Mouse (Mus musculus): ENCODE measurements around the gene Cp. TPM values are rescaled to one million over a fixed set of nuclear protein-coding genes. Genes with fewer than 3 reads are reported as not detected.
"Not testable (repeated sequence)": the region's sequence is repeated elsewhere in the genome, so short reads cannot be mapped to it uniquely, and the experiment has no call there.

Gene Cp
- polyA plus RNA-seq, 1 experiment from 2014 or later, result 0.29 TPM

DNA sequence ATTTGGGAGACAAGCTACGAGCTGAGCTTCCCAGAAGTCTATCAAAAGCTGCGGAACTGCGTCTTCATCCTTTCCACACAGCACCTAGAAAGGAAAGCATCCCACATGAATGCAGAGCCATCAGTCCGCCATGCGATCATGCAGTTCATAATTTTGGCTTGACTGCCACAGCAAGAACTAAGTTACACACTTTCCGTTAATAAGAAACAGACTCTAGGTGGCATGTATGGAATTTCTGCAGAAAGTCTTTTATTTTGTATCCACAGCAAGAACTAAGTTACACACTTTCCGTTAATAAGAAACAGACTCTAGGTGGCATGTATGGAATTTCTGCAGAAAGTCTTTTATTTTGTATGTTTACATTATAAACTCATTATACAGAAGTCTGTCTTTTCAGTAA is 54.1 kb downstream of the Cp start:
- not testable (repeated sequence) for H3K27ac ChIP-seq; H3K27me3 ChIP-seq (ENCODE audit: insufficient read depth, poor library complexity, severe bottlenecking); H3K4me1 ChIP-seq; H3K4me3 ChIP-seq; DNase-seq (ENCODE audit: low spot score); H3K9me3 ChIP-seq
- WGBS, result 87% methylated on average over 7 of the region's 7 CpGs
- peaks cover 41% of the 10 kb centered on the region for H3K36me3 ChIP-seq

DNA sequence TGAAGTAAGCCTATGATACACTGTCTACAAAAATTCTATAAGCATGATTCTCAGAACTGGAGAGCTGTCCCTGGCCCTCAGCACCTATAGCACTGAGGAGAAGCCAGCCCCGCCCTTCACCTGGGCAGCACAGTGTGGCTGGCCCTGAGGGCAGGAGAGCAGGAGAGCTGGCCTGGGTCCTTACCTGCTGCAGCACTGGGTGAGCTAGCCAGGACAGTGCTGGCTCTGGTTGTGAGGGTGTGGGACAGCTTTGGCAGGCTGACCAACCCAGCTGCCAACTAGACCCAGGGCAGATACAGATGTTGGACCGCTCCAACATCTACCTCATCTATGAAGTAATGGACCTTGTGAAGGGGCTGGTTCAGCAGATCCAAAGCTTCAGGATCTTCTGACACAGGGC is 57.6 kb downstream of the Cp start:
- 88% methylated on average over 2 of the region's 2 CpGs for WGBS
- Histone ChIP-seq H3K4me3 (no peak overlapping the region), H3K36me3 (peaks cover 51% of the 10 kb centered on the region), H3K4me1 (no peaks in the 10 kb centered on the region), H3K27me3 (ENCODE audit: insufficient read depth, poor library complexity, severe bottlenecking) (no peaks in the 10 kb centered on the region), H3K9me3 (no peaks in the 10 kb centered on the region), H3K27ac (no peak overlapping the region)
- no peak for DNase-seq (ENCODE audit: low spot score)

DNA sequence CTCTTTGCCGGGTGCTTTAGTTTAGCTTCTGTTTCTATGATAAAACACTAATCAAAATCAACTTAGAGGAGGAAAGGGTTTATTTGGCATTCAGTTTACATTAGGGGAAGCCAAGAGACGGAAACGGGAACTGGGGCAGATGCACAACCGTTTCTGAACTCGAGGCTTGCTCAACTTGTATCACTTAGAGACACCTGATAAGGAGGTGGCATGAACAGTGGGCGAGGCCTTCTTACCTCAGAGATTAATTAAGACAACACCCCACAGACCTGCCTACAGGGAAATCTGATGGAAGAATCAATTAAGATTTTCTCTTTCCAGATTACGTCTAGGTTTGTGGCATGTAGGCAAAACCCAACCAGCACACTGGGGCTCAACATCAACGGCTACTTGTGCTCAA is 61.2 kb downstream of the Cp start:
- H3K9me3 ChIP-seq, result no peaks in the 10 kb centered on the region
- H3K4me3 ChIP-seq, result no peak overlapping the region
- no peaks in the 10 kb centered on the region for H3K27me3 ChIP-seq (ENCODE audit: insufficient read depth, poor library complexity, severe bottlenecking)
- WGBS, result 69% methylated on average over 8 of the region's 8 CpGs
- DNase-seq (ENCODE audit: low spot score), result no peak
- peaks cover 58% of the 10 kb centered on the region for H3K36me3 ChIP-seq
- H3K4me1 ChIP-seq, result no peaks in the 10 kb centered on the region
- H3K27ac ChIP-seq, result no peak overlapping the region

DNA sequence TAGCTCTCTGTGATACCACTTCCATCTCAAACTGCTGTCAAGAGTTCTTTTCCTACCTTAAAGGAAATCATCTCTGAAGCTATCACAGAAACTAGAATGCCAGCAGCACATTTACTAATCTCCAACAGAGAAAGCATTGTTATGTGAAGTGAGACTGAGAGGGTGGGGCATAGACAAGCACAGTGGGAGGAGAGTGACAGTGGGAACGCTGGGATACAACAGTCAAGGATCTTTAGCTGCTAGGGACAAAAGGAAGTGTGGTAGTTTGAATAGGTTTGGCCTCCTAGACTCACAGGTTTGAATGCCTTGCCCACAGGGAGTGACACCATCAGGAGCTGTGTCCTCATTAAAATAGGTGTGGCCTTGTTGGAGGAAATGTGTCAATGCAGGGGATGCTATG is 67.0 kb downstream of the Cp start:
- Histone ChIP-seq H3K27ac (no peak overlapping the region), H3K4me1 (no peaks in the 10 kb centered on the region), H3K36me3 (peaks cover 67% of the 10 kb centered on the region), H3K4me3 (no peak overlapping the region), H3K9me3 (no peaks in the 10 kb centered on the region), H3K27me3 (ENCODE audit: insufficient read depth, poor library complexity, severe bottlenecking) (no peaks in the 10 kb centered on the region)
- no peak for DNase-seq (ENCODE audit: low spot score)
- 75% methylated on average over 1 of the region's 1 CpGs for WGBS

DNA sequence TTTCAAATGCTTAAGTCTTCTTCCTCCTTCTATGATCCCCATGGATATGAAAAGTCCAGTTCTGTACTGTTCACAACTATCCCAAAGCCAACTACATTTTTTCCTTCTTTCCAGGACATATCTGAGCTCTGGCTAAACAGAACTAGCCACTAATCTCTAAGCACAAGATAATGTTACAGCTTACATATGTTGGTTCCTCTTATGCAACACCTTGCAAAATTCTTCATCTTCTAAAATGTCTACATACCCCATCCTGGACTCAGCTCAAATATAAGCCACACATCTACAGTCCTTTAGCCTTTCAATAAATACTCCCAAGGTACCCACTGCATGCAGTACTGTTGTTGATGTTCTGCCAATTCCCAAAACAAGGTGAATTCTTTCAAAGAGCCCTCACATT is 69.6 kb downstream of the Cp start:
- no peaks in the 10 kb centered on the region for H3K27me3 ChIP-seq (ENCODE audit: insufficient read depth, poor library complexity, severe bottlenecking)
- no peaks in the 10 kb centered on the region for H3K9me3 ChIP-seq
- no peaks in the 10 kb centered on the region for H3K4me1 ChIP-seq
- no peak overlapping the region for H3K27ac ChIP-seq
- no peak overlapping the region for H3K4me3 ChIP-seq
- peaks cover 52% of the 10 kb centered on the region for H3K36me3 ChIP-seq
- no peak for DNase-seq (ENCODE audit: low spot score)

DNA sequence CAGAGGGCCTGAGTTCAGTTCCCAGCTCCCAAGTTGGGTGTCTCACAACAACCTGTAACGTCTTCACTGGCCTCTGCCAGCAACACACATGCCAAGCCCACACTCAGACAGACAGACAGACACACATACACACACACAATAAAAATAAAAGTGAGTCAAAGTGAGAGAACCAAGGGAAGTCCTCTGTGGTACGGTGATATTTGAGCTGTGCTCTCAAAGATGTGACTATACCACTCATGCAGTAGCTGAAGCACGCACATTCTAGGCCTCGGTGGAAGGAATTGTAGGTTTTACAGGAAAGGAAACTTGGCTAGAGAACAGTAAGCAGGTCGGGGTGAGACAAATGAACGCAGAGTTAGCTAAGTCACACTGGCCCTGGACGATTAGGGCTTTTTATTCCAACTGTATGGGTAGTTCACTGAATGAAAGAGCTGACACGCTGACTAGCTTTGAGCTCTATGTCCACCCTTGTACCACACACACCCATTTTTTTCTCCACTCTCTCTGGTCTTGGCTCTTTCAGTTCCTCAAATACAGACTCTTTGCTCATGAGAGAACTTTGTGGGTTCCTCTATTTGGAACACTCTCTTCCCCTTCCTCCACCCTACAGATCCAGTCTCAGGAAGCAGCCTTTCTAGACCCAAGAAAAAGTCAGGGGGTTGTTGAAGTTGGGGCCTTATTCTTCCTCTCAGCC is 70.3 kb downstream of the Cp start:
- Histone ChIP-seq H3K4me3 (no peak overlapping the region), H3K27ac (no peak overlapping the region), H3K9me3 (no peaks in the 10 kb centered on the region), H3K36me3 (peaks cover 51% of the 10 kb centered on the region), H3K27me3 (ENCODE audit: insufficient read depth, poor library complexity, severe bottlenecking) (no peaks in the 10 kb centered on the region), H3K4me1 (no peaks in the 10 kb centered on the region)
- no peak for DNase-seq (ENCODE audit: low spot score)
- WGBS, result 90% methylated on average over 8 of the region's 8 CpGs

DNA sequence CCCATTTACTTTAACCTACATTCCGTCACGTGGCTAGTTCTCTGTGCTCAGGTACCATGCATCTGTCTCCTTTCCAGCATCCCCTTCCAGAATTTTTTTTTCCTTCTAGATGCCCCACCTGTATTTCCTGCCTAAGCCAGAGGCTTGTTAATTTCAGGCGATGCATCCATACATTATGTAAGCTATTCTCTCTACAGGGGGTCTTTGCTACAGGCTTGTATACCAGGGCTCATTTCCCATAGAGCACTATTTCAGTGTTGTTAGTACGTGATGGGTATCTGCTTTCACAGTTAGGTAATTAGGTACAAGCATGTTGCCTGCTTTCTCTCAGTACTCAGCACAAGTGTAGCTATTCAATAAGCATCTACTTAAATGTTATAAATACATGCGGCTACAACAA is 70.9 kb downstream of the Cp start:
- WGBS, result 91% methylated on average over 5 of the region's 5 CpGs

DNA sequence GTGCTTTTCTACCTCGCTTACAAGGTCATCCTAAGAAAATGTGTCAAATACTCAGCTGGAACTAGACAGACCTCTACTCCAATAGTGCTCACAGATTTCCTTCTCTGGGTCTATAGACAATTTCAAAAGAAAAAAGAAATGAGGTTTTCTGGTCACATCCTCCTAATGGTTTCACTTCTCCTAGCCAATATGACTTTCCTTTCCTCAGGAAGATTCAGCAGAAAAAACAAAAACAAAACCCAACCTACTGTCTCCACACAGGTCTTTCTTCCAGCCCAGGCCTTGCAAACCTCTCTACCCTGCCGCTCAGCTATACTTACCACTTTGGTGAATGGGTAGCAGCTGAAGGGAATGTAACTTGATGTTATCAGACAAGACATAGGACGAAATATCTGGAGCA is 71.8 kb downstream of the Cp start:
- WGBS, result 90% methylated on average over 3 of the region's 3 CpGs
- H3K4me3 ChIP-seq, result no peak overlapping the region
- H3K36me3 ChIP-seq, result peaks cover 36% of the 10 kb centered on the region
- H3K4me1 ChIP-seq, result peaks cover 2% of the 10 kb centered on the region; the same call in 1 of the 2 replicates
- H3K27me3 ChIP-seq (ENCODE audit: insufficient read depth, poor library complexity, severe bottlenecking), result no peaks in the 10 kb centered on the region
- no peaks in the 10 kb centered on the region for H3K9me3 ChIP-seq
- H3K27ac ChIP-seq, result no peak overlapping the region
- DNase-seq (ENCODE audit: low spot score), result no peak

More for the DNA sequence above, 70.9 kb downstream of the Cp start:
- H3K27ac ChIP-seq, result no peak overlapping the region
- no peaks in the 10 kb centered on the region for H3K27me3 ChIP-seq (ENCODE audit: insufficient read depth, poor library complexity, severe bottlenecking)
- H3K36me3 ChIP-seq, result peaks cover 45% of the 10 kb centered on the region
- no peaks in the 10 kb centered on the region for H3K4me1 ChIP-seq
- no peak overlapping the region for H3K4me3 ChIP-seq
- no peaks in the 10 kb centered on the region for H3K9me3 ChIP-seq
- DNase-seq (ENCODE audit: low spot score), result no peak

DNA sequence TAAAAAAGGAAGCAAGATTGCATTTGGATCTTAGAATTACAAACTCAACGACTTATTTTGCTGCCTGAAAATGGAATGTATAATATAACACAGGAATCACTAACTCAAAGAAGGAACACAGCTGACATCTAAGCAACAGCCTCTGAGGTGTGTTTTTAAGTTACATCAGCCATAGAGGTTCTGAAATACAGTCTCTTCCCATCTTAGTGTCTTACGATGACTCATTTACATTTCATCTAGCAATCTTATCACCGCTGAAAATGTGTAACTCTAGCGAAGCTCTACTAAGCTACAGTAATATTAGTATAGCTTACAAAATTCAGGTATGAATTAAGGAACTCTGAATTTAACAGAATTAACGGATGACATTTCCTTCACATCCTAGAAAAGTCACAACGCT is 74.0 kb downstream of the Cp start:
- DNase-seq (ENCODE audit: low spot score), result no peak

DNA sequence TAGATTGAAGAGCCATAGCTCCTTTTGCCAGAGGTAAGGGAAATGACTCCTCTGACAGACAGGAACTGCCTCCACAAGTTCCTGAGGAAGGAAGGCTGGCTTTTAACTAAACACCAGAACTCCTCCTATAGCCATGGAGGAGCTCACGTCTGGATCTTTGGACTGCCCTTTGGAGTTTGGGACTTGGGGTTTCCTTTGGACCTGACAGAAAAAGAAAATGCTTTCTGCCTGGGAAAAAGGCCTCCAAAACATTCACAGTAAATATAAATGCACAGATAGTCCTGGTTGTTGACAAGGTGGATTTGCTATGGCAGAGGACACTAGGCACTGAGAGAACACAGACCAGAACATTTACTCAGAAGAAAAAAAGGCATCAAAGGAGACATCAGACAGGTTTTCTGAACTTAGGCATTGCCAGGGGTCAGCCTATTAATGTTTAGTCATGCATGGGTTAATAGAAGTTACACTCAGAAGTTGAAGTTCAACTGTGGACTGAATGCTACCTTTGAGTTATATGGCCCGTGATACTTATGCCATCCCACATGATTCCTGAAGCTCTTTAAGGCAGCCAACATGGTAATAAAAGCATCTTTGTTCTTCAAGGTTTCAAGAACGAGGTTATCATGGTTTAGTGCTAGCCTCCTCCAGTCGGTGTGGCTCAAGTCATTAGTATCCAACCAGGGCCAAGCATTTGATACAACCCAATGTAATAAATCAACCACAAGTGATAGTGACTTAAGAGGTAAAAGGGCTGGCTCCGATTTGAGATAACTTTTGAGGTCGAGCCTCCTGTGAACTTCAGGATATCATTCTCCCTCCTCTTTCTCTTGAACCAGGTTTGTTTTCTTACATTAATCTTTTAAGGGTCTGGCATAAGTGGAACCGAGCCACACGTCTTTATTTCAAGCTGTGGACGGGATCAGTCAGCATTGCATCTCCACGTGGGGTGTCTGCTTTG is 77.2 kb downstream of the Cp start:
- Histone ChIP-seq H3K27me3 (ENCODE audit: insufficient read depth, poor library complexity, severe bottlenecking) (no peaks in the 10 kb centered on the region), H3K36me3 (no peaks in the 10 kb centered on the region), H3K27ac (peak overlapping the region; percentile 86), H3K4me3 (peak overlapping the region; percentile 86), H3K4me1 (peaks cover 11% of the 10 kb centered on the region), H3K9me3 (no peaks in the 10 kb centered on the region)
- no peak for DNase-seq (ENCODE audit: low spot score)
- WGBS, result 17% methylated on average over 10 of the region's 10 CpGs

More for the DNA sequence above, 74.0 kb downstream of the Cp start:
- peaks cover 11% of the 10 kb centered on the region for H3K4me1 ChIP-seq
- peaks cover 16% of the 10 kb centered on the region for H3K36me3 ChIP-seq
- no peak overlapping the region for H3K27ac ChIP-seq
- no peaks in the 10 kb centered on the region for H3K9me3 ChIP-seq
- H3K4me3 ChIP-seq, result no peak overlapping the region
- 89% methylated on average over 6 of the region's 6 CpGs for WGBS
- H3K27me3 ChIP-seq (ENCODE audit: insufficient read depth, poor library complexity, severe bottlenecking), result no peaks in the 10 kb centered on the region

DNA sequence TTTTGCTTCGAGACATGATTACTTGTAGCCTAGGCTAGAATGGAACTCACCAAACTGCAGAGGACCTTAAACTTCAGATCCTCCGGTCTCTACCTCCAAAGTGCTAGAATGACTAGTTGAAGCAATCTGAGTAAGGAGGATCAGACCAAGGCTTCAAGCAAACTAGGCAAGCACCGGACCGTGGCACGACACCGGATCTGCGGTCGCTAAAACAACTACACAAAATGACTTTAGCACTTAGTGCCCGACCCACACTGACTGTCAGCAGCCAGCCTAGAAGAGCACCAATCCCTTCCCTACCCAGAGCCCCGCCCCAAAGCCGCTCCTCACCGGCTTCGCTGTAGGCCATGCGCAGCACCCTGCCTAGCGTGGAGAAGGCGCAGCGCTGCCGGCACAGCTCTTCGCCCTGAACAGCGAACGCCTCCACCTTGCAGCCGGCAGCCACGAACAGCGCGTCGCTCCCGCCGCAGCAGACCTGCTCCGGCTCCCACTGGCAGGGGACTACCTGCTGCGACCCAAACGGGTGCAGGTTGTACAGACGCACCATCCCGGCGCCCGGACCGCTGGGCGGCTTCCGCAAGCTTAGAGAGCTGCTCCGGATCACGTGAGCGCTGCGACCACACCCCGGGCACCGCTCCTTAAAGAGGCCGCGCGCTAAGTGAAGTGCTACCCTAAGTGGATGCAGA is 78.0 kb downstream of the Cp start, which contains the start of gene Hps3:
Gene Hps3, minus strand, starts transcription at position 597 of the 686 bp plus-strand sequence.
- peak within 1 kb of the TSS; percentile 86 for H3K4me3 ChIP-seq
- no peaks in the 10 kb centered on the region for H3K36me3 ChIP-seq
- peak; percentile 96 for DNase-seq (ENCODE audit: low spot score)
- H3K4me1 ChIP-seq, result peaks cover 11% of the 10 kb centered on the region
- H3K9me3 ChIP-seq, result no peaks in the 10 kb centered on the region
- WGBS, result under 1% methylated on average over 47 of the region's 47 CpGs
- H3K27me3 ChIP-seq (ENCODE audit: insufficient read depth, poor library complexity, severe bottlenecking), result no peaks in the 10 kb centered on the region
- peak within 1 kb of the TSS; percentile 86 for H3K27ac ChIP-seq

DNA sequence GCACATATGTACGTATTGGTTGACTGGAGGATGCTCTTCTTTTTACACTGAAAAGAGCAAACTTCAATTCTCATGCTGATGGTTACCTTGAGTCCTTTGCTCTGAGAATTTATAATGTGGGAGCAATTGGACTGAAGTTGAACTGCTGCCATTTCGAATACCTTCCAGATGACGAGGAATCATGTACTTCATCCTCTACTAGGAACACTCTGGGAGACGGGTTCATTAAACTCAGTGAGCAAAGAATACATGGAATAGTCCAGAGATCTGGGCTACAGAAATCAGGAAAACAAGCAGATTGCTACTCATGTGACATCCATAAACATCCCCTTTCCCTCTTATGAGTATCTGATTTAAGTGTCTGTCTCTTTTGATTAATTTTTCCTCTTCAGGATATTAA is 79.2 kb downstream of the Cp start:
- no peaks in the 10 kb centered on the region for H3K27me3 ChIP-seq (ENCODE audit: insufficient read depth, poor library complexity, severe bottlenecking)
- H3K4me3 ChIP-seq, result no peak overlapping the region
- no peak for DNase-seq (ENCODE audit: low spot score)
- H3K36me3 ChIP-seq, result no peaks in the 10 kb centered on the region
- H3K27ac ChIP-seq, result no peak overlapping the region
- WGBS, result 85% methylated on average over 4 of the region's 4 CpGs
- H3K4me1 ChIP-seq, result peaks cover 11% of the 10 kb centered on the region
- H3K9me3 ChIP-seq, result no peaks in the 10 kb centered on the region

DNA sequence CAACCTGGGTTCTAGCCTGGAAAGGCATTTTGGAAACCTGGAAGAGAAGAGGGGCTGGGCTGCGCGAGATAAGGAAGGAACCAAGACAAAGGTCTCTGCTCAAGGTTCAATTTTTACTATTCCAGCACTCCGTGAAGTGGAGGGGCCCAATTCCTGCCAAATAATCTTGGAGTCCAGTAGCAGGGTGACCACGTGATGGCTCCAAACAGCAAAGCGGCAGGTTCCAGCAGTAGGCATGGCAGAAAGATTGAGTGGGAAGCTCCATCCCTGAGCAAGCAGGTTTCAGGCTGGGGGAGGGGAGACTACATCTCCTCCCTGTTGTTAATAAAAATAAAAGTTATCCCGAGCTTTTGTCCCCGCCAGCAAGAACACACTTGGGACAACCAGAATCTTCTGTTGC is 84.6 kb downstream of the Cp start:
- 86% methylated on average over 7 of the region's 7 CpGs for WGBS
- not testable (repeated sequence) for H3K4me3 ChIP-seq; H3K27me3 ChIP-seq (ENCODE audit: insufficient read depth, poor library complexity, severe bottlenecking); H3K36me3 ChIP-seq; DNase-seq (ENCODE audit: low spot score); H3K4me1 ChIP-seq; H3K27ac ChIP-seq; H3K9me3 ChIP-seq

Measured in heart, embryonic 10.5 days (tissue).